Mouse (Mus musculus) stomach, embryonic 14.5 days (tissue): ENCODE measurements at regions not wholly inside any gene's neighbourhood (a gene's known extent, or its start where the extent isn't known, plus 50 kb on each side); places are given as distances from the start of the nearest gene placed in this dataset.

Experiments used
- ATAC-seq: fragments of 200-750 bp; cut with Nextera tagmentation; 2 replicates; pipeline ENCODE4 v1.8.0; 2017; ENCODE audit warnings: low read depth, moderate TSS enrichment; ENCODE audit not compliant: insufficient number of reproducible peaks, insufficient read depth, low FRiP score
- H3K27ac ChIP-seq: fragments of 300-500 bp; sonication (generic); 2 replicates; pipeline ENCODE4 v1.5.1; 2014; ENCODE audit warnings: mild to moderate bottlenecking, low read length, moderate library complexity, mixed read lengths
- H3K27me3 ChIP-seq: fragments of 300-500 bp; sonication (generic); 2 replicates; pipeline ENCODE4 v1.6.1; 2014; ENCODE audit warnings: low read length, control low read depth, mixed read lengths; ENCODE audit not compliant: control insufficient read depth, insufficient read depth
- H3K36me3 ChIP-seq: fragments of 300-500 bp; sonication (generic); 2 replicates; pipeline ENCODE4 v1.6.1; 2014; ENCODE audit warnings: mild to moderate bottlenecking, control low read depth, low read length, moderate library complexity, mixed read lengths; ENCODE audit not compliant: control insufficient read depth, insufficient read depth
- H3K4me1 ChIP-seq: fragments of 300-500 bp; sonication (generic); 2 replicates; pipeline ENCODE4 v1.6.1; 2014; ENCODE audit warnings: low read length, control low read depth, mixed read lengths; ENCODE audit not compliant: control insufficient read depth, insufficient read depth
- H3K4me2 ChIP-seq: fragments of 300-500 bp; sonication (generic); replicated peaks from 2 replicates; pipeline ENCODE4 v1.6.1; 2014; ENCODE audit warnings: low read depth, low read length, control low read depth
- H3K4me3 ChIP-seq: fragments of 300-500 bp; sonication (generic); 2 replicates; pipeline ENCODE4 v1.5.1; 2014; ENCODE audit warnings: low read depth, low read length, control low read depth
- H3K9ac ChIP-seq: fragments of 300-500 bp; sonication (generic); replicated peaks from 2 replicates; pipeline ENCODE4 v1.6.1; 2014; ENCODE audit warnings: low read depth, mild to moderate bottlenecking, control low read depth, low read length, moderate library complexity, mixed read lengths
- H3K9me3 ChIP-seq: fragments of 300-500 bp; sonication (generic); 2 replicates; pipeline ENCODE4 v1.6.1; 2016; ENCODE audit warnings: low read depth, low read length, control low read depth; ENCODE audit not compliant: control insufficient read depth
- WGBS: fragments of 180-500 bp; shearing (Covaris S2); extraction: QIAGEN DNeasy Blood & Tissue Kit; methylation state at CpG from one replicate; pipeline ENCODE4 v1.1.7; 2014; 5-methylcytosine and 5-hydroxymethylcytosine counted together

DNA sequence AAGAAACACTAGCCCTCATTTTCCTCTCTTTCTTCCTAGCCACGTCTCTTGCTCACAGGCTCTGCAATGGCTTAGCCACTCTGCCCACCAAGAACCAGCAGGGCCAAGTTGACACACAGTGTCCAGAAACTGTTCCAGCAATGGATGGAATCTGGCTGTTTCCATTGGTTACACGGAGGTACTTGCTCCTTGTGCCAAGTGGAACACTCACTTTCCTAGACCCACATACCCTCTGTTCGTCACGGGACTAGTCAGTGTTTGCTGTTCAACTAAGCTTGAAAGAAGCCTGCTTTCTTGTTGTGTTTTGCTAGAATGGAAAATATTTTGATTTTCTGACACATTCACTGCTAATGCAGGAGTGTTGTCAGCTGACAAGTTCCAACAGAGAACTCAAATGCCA is 575.7 kb upstream of the Gulo start:
- Histone ChIP-seq H3K4me2 (no peak overlapping the region), H3K4me1 (no peaks in the 10 kb centered on the region), H3K27ac (no peak overlapping the region), H3K36me3 (no peaks in the 10 kb centered on the region), H3K4me3 (no peak overlapping the region), H3K9me3 (no peaks in the 10 kb centered on the region), H3K27me3 (no peaks in the 10 kb centered on the region), H3K9ac (no peak overlapping the region)
- no peak for ATAC-seq
- WGBS, result 76% methylated on average over 4 of the region's 4 CpGs

DNA sequence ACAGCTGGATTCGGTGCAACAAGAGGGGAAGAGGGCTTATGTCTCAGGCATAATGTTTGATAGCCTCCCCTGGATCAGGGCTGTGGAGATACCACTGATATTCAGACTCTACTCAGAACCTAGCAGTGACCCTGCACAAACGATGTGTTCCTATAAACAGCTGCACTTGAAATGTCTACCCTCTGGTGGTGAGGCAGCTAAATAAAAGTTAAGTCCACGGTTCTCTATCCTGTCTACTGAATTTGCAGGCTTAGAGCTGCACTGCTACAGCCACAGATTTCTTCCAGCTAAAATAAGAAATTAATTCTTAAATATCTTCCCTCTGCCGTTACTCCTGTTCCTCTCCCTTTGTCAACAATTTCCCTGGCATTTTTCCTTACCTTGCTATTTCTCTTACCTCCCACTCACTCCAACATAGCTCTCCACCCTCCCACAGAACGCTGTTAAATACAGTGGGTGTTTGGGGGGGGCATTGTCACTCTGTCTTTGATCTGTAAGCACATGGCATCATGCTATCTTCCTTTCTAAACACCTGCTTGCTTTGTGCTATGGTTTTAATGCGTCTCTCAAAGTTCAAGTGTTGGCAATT is 571.0 kb upstream of the Gulo start:
- 53% methylated on average over 6 of the region's 6 CpGs for WGBS
- ATAC-seq, result no peak
- Histone ChIP-seq H3K9ac (no peak overlapping the region), H3K4me1 (no peaks in the 10 kb centered on the region), H3K27me3 (no peaks in the 10 kb centered on the region), H3K4me2 (no peak overlapping the region), H3K27ac (no peak overlapping the region), H3K36me3 (no peaks in the 10 kb centered on the region), H3K9me3 (no peaks in the 10 kb centered on the region; the same call in 1 of the 2 replicates), H3K4me3 (no peak overlapping the region)

DNA sequence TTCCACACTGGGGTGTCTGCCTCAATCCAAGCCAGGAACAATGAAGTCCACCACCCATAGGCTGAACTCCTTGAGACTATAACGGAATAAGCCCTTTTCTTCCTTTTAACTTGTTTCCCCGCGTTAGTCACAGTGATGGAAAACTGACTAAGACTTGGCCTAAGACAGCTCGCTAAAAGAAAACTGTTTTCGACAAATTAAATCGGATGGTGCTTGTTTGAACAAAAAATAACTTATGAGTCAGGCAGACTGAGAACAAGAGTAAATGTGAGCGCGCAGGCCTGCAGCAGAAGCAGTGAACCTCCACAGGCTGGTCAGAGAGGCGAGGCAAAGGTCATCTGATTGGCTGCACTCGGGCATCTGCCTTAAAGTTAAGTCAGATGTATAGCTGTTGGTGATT is 557.6 kb upstream of the Gulo start:
- H3K36me3 ChIP-seq, result no peaks in the 10 kb centered on the region
- WGBS, result 79% methylated on average over 10 of the region's 10 CpGs
- no peak overlapping the region for H3K9ac ChIP-seq
- no peak overlapping the region for H3K4me2 ChIP-seq
- no peaks in the 10 kb centered on the region for H3K4me1 ChIP-seq
- H3K4me3 ChIP-seq, result no peak overlapping the region
- no peak overlapping the region for H3K27ac ChIP-seq
- no peaks in the 10 kb centered on the region for H3K27me3 ChIP-seq
- no peaks in the 10 kb centered on the region for H3K9me3 ChIP-seq
- ATAC-seq, result no peak

DNA sequence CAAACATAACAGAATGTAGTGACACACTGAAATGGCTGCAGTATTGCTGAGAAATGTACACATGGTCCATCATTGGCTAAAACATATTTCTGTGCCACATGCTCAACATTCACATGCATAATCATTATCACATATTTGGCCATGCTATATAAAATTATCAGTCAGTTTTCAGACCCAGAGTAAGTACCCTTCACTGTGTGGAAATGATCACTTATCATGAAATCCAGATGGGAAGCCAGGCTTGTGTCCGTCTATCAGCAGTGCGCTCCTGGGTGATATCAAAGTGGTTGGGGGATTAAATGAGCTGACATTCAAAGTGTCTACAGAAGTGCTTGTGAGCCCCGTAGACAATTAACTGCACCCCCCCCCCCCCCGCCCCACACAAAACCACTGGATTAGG is 553.7 kb upstream of the Gulo start:
- no peak for ATAC-seq
- no peak overlapping the region for H3K27ac ChIP-seq
- H3K9ac ChIP-seq, result no peak overlapping the region
- 75% methylated on average over 4 of the region's 4 CpGs for WGBS
- no peaks in the 10 kb centered on the region for H3K9me3 ChIP-seq
- H3K4me2 ChIP-seq, result no peak overlapping the region
- H3K27me3 ChIP-seq, result no peaks in the 10 kb centered on the region
- H3K36me3 ChIP-seq, result no peaks in the 10 kb centered on the region
- no peak overlapping the region for H3K4me3 ChIP-seq
- H3K4me1 ChIP-seq, result no peaks in the 10 kb centered on the region

DNA sequence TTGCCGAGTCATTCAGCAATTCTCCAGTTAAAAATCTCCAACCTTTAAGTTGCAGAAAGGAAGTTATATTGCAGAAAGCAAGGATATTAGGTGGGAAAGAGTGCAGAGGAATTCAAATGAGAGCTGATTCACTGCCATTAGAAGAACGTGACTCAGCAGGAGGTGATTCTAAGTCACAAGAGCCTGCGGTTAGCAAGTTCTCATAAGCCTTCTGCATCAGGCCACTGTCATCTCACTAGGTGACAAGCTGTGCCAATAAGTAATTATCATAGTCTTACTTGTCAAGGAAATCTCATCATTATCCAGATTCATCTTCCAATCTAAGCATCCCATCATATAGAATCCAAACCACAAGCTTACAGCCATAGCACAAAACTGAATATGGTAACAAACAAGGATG is 552.7 kb upstream of the Gulo start:
- 81% methylated on average over 3 of the region's 3 CpGs for WGBS
- no peak for ATAC-seq

DNA sequence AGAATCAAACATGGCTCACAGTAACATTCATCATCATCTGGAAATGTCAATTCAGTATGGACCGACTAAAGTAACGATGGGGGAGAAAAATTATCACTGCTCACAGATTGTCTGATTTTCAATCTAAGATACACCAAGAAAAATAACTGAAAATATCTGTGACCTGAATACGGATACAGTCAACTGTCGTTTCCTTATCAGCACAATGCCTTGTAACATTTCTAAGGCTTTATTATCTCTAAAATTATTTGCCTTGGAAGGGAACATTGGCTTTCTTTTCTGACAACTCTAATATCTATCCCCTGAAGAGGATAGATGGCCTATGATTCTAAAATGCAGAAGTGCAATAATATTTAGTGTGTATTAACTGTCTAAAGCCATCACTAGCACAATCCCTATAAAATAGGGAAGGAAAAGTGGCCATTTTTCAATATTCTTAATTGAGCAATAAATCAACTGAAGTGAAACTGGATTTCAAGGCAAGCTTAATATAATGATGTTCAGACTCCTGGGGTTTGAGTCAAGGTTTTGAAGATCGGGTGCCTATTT is 552.1 kb upstream of the Gulo start:
- Histone ChIP-seq H3K27me3 (no peaks in the 10 kb centered on the region), H3K9ac (no peak overlapping the region), H3K4me3 (no peak overlapping the region), H3K9me3 (no peaks in the 10 kb centered on the region), H3K4me2 (no peak overlapping the region), H3K27ac (no peak overlapping the region), H3K4me1 (no peaks in the 10 kb centered on the region), H3K36me3 (no peaks in the 10 kb centered on the region)
- ATAC-seq, result no peak
- 87% methylated on average over 5 of the region's 5 CpGs for WGBS

More for the DNA sequence above, 552.7 kb upstream of the Gulo start:
- Histone ChIP-seq H3K4me3 (no peak overlapping the region), H3K4me2 (no peak overlapping the region), H3K27me3 (no peaks in the 10 kb centered on the region), H3K9me3 (no peaks in the 10 kb centered on the region), H3K9ac (no peak overlapping the region), H3K36me3 (no peaks in the 10 kb centered on the region), H3K4me1 (no peaks in the 10 kb centered on the region), H3K27ac (no peak overlapping the region)

DNA sequence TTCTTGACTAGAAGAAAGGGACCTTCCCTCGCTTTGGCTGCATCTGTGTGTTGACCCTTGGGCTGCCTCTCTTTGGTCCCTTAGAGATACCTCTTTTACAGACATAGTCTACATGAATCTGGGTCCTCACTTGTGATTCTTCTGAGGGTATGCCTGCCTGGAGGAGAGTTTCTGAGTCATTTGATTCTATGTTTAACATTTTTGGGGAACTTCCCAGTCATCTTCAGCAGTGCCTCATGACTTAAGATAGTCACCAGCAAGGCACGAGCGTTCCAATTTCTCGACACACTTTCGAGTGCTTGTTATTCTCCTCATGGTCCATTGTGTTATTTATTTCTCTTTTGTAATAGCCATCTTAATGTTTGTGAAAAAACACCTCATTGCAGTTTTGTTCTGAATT is 549.4 kb upstream of the Gulo start:
- no peak overlapping the region for H3K4me3 ChIP-seq
- WGBS, result 97% methylated on average over 5 of the region's 5 CpGs
- no peak for ATAC-seq
- H3K9ac ChIP-seq, result no peak overlapping the region
- H3K27me3 ChIP-seq, result no peaks in the 10 kb centered on the region
- H3K4me2 ChIP-seq, result no peak overlapping the region
- no peaks in the 10 kb centered on the region for H3K36me3 ChIP-seq
- H3K9me3 ChIP-seq, result no peaks in the 10 kb centered on the region
- H3K27ac ChIP-seq, result no peak overlapping the region
- no peaks in the 10 kb centered on the region for H3K4me1 ChIP-seq

DNA sequence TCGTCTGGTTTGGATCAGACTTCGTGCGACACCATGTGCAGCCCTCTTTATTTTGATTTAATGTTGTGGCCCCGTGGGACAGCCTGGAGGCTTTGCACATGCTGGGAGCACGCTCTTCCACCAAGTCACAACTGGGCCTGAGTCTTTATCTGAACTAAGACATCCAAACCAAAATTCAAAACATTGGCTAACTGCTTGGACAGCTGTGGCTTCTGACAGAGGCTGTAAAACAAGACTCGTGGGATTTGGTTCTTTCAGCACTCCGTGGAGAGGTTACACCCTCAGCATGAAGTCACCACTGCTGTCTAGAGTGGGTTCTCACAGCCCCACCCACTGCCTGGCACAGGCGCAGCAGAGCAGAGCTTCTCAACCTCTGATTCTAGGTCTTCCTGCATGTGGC is 548.6 kb upstream of the Gulo start:
- no peak overlapping the region for H3K4me3 ChIP-seq
- no peak overlapping the region for H3K9ac ChIP-seq
- no peaks in the 10 kb centered on the region for H3K4me1 ChIP-seq
- no peak overlapping the region for H3K4me2 ChIP-seq
- H3K27ac ChIP-seq, result no peak overlapping the region
- H3K27me3 ChIP-seq, result no peaks in the 10 kb centered on the region
- no peaks in the 10 kb centered on the region for H3K36me3 ChIP-seq
- WGBS, result 68% methylated on average over 8 of the region's 8 CpGs
- no peak for ATAC-seq
- no peaks in the 10 kb centered on the region for H3K9me3 ChIP-seq

DNA sequence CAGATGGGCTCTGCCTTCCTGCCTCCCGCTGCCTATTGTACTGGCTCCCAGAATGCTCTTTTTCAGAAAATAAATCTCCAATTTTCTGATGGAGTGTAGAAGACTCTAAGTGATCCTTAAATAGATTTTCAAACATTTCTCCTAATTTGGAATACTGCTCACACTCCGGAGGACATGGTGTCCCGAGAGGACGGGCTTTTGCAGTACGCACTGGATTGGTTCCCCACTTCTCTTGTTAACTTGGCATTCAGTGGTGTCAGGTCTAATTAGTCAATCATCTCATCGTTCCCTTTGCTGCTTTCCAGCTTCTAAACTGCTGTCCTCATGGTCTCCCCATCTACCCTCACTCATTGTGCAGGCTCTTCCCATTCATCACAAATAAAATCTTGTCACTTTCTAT is 529.5 kb upstream of the Gulo start:
- ATAC-seq, result no peak
- H3K9me3 ChIP-seq, result no peaks in the 10 kb centered on the region
- H3K27ac ChIP-seq, result no peak overlapping the region
- no peaks in the 10 kb centered on the region for H3K27me3 ChIP-seq
- H3K9ac ChIP-seq, result no peak overlapping the region
- no peaks in the 10 kb centered on the region for H3K36me3 ChIP-seq
- no peak overlapping the region for H3K4me2 ChIP-seq
- no peak overlapping the region for H3K4me3 ChIP-seq
- whole genome bisulfite sequencing, result 87% methylated on average over 6 of the region's 6 CpGs
- no peaks in the 10 kb centered on the region for H3K4me1 ChIP-seq
